16 mouse cellular contexts compared by ENCODE assay signal in the genomic region with DNA sequence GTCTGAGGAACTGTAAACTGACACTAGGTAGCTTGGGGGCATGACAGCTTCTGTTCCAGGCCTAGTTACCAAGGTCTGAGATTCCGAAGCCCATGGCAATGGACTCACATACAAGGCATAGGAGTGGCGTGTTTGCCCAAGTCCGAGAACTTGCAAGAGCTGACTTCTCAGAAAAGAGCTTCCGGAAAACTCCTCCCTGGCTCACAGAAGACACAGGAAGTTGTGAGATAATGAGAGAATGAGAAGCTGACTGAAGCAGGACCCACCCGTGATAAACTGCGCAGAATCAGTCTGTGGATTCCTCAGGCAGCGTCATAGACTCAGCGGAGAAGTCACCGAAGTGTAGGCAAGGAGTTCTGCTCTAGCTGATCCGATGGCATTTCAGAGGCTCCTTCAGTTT.
"Had no signal": no experiment of that assay in that cellular context is flagged by ENCODE, and none has a peak within 500 bp of the region (broad histone marks: within the 10 kb centered on the region; RNA-seq: fewer than 3 reads in every experiment).

No protein-coding gene starts in this region.

- H3K27ac ChIP-seq: layer of hippocampus, adult 2 months; left cerebral cortex, adult 2 months; limb, embryonic 15.5 days; liver, embryonic 13.5 days; midbrain, embryonic 12.5 days; neural tube, embryonic 13.5 days had no signal

- H3K4me3 ChIP-seq: layer of hippocampus, adult 2 months; left cerebral cortex, adult 2 months; limb, embryonic 15.5 days; liver, embryonic 13.5 days; midbrain, embryonic 12.5 days; neural tube, embryonic 13.5 days had no signal

- H3K4me1 ChIP-seq: liver, embryonic 13.5 days had no signal

- ATAC-seq: midbrain, embryonic 16.5 days had no signal

- H3K9me3 ChIP-seq: limb, embryonic 15.5 days; liver, embryonic 13.5 days; midbrain, embryonic 12.5 days; neural tube, embryonic 13.5 days had no signal

- H3K9ac ChIP-seq: limb, embryonic 15.5 days; liver, embryonic 13.5 days; midbrain, embryonic 12.5 days; neural tube, embryonic 13.5 days had no signal

- DNase-seq: kidney, adult 18-20 months; kidney, postnatal 10 days; kidney, postnatal 4 days; liver, embryonic 13.5 days; lung, adult 2 months; lung, postnatal 14 days; retina, postnatal 1 day; right cerebral cortex, postnatal 14 days; thymus, adult 18-20 months; thymus, postnatal 14 days had no signal

- H3K36me3 ChIP-seq: limb, embryonic 15.5 days; liver, embryonic 13.5 days; midbrain, embryonic 12.5 days; neural tube, embryonic 13.5 days had no signal

- H3K4me2 ChIP-seq: limb, embryonic 15.5 days; liver, embryonic 13.5 days; midbrain, embryonic 12.5 days; neural tube, embryonic 13.5 days had no signal

- H3K27me3 ChIP-seq: limb, embryonic 15.5 days; liver, embryonic 13.5 days; midbrain, embryonic 12.5 days; neural tube, embryonic 13.5 days had no signal
